Mouse (Mus musculus) heart, adult 18-20 months (tissue): ENCODE data around the gene Smarca4. TPM values are rescaled to one million over a fixed set of nuclear protein-coding genes. Genes with fewer than 3 reads are reported as not detected.

ENCODE experiments used
- DNase-seq, 2 experiments: peaks; one replicate each; pipeline ENCODE4 v3.0.0; 2021 to 2022; ENCODE audit warnings: mixed read lengths in 1 of 2
- total RNA-seq, 2 experiments: library from RNA; stranded (reverse); gene quantifications; 2 replicates each; pipeline ENCODE4 v1.2.3; 2021

The Smarca4 gene
- total RNA-seq, 2 experiments from 2014 or later: 45.7 to 50.8 TPM

- no peak for DNase-seq
Measured at GRCm38 (mm10) chr9:21601073-21601472, 14.9 kb upstream of the Smarca4 start.

- peak; percentile 67 to 80 for DNase-seq
Measured at GRCm38 (mm10) chr9:21601722-21602399, 14.1 kb upstream of the Smarca4 start.

GRCm38 (mm10) chr9:21604119-21604518 is 11.8 kb upstream of the Smarca4 start:
- no peak for DNase-seq

- DNase-seq: no peak
Measured at GRCm38 (mm10) chr9:21605865-21606264, 10.1 kb upstream of the Smarca4 start.

- no peak for DNase-seq
Measured at GRCm38 (mm10) chr9:21606648-21607047, 9.3 kb upstream of the Smarca4 start.

GRCm38 (mm10) chr9:21609861-21610260 is 6.1 kb upstream of the Smarca4 start:
- DNase-seq: peak in 1 of 2 experiments; percentile 46

- DNase-seq: no peak
Measured at GRCm38 (mm10) chr9:21614864-21615616, 929 bp upstream of the Smarca4 start.

- peak; percentile 92 to 93 for DNase-seq
Measured at GRCm38 (mm10) chr9:21616232-21616781, 338 bp downstream of the Smarca4 start.

GRCm38 (mm10) chr9:21617066-21617465 is 1.1 kb downstream of the Smarca4 start:
- DNase-seq: peak in 1 of 2 experiments; percentile 39

GRCm38 (mm10) chr9:21620229-21620628 is 4.3 kb downstream of the Smarca4 start:
- DNase-seq: no peak

- no peak for DNase-seq
Measured at GRCm38 (mm10) chr9:21622676-21623075, 6.7 kb downstream of the Smarca4 start.

GRCm38 (mm10) chr9:21625342-21626339 is 9.7 kb downstream of the Smarca4 start:
- no peak for DNase-seq

GRCm38 (mm10) chr9:21626571-21626970 is 10.6 kb downstream of the Smarca4 start:
- no peak for DNase-seq

GRCm38 (mm10) chr9:21627145-21627795 is 11.3 kb downstream of the Smarca4 start:
- DNase-seq: no peak

- DNase-seq: peak; percentile 31 to 61
Measured at GRCm38 (mm10) chr9:21630673-21631072, 14.7 kb downstream of the Smarca4 start.

GRCm38 (mm10) chr9:21633106-21633505 is 17.1 kb downstream of the Smarca4 start:
- DNase-seq: no peak

GRCm38 (mm10) chr9:21635639-21636038 is 19.7 kb downstream of the Smarca4 start:
- DNase-seq: no peak

GRCm38 (mm10) chr9:21639031-21639430 is 23.1 kb downstream of the Smarca4 start:
- no peak for DNase-seq

GRCm38 (mm10) chr9:21646366-21646765 is 30.4 kb downstream of the Smarca4 start:
- no peak for DNase-seq

- no peak for DNase-seq
Measured at GRCm38 (mm10) chr9:21647721-21648120, 31.8 kb downstream of the Smarca4 start.

- no peak for DNase-seq
Measured at GRCm38 (mm10) chr9:21652263-21652662, 36.3 kb downstream of the Smarca4 start.
